Comparison of ENCODE assay signal across 8 mouse cellular contexts in genomic region chr19:5456922-5457745, GRCm38 (mm10). TPM values are rescaled to one million over a fixed set of nuclear protein-coding genes. Genes with fewer than 3 reads are reported as not detected.
A peak's percentile ranks its signal among the peaks of the same experiment; 100 is the strongest.
DNase-seq lines count a peak whose midpoint lies in the region; ATAC-seq lines count a peak whose summit lies in the region.

No protein-coding gene starts in this region.

- peak; percentile 74 for ATAC-seq in frontal cortex, adult (ENCODE audit: low TSS enrichment)
- peak; percentile 93 for ATAC-seq in hindbrain, embryonic 11.5 days (ENCODE audit: low FRiP score)

- H3K4me1 ChIP-seq in hindbrain, embryonic 11.5 days (replicated peaks; ENCODE audit: control insufficient read depth, insufficient read depth, low read length) = peaks cover 14% of the 10 kb centered on the region

- peak; percentile 76 for DNase-seq in MEL-GATA-1-ER (ENCODE audit: extremely low read depth, low read depth)
- DNase-seq in cerebellum, adult 8-10 months = peak; percentile 97
- DNase-seq in hindbrain, embryonic 11.5 days (ENCODE audit: low spot score) = peak; percentile 97
- peak; percentile 93 to 97 for DNase-seq in layer of hippocampus, postnatal 10 days (ENCODE audit: low spot score in 2 of 2)
- peak; percentile 97 for DNase-seq in lung, postnatal 10 days
- DNase-seq in ovary, postnatal 36 days (ENCODE audit: low spot score) = peak; percentile 93
- DNase-seq in thymus, postnatal 25 days = peak; percentile 96

- no peaks in the 10 kb centered on the region for H3K9me3 ChIP-seq in hindbrain, embryonic 11.5 days (ENCODE audit: control insufficient read depth, low read length)

- H3K9ac ChIP-seq in hindbrain, embryonic 11.5 days (ENCODE audit: low read depth, low read length) = peak overlapping the region; percentile 85

- H3K27ac ChIP-seq in hindbrain, embryonic 11.5 days (ENCODE audit: low read depth, low read length) = peak overlapping the region; percentile 89

- under 1% methylated on average over 70 of the region's 70 CpGs for WGBS in hindbrain, embryonic 11.5 days

- no peaks in the 10 kb centered on the region for H3K36me3 ChIP-seq in hindbrain, embryonic 11.5 days (ENCODE audit: control insufficient read depth, insufficient read depth, low read length)

- H3K4me3 ChIP-seq in hindbrain, embryonic 11.5 days (ENCODE audit: low read depth, low read length) = peak overlapping the region; percentile 73

- peak overlapping the region; percentile 99 for H3K4me2 ChIP-seq in hindbrain, embryonic 11.5 days (replicated peaks; ENCODE audit: low read depth, low read length)

- H3K27me3 ChIP-seq in hindbrain, embryonic 11.5 days (ENCODE audit: control insufficient read depth, insufficient read depth, low read length) = no peaks in the 10 kb centered on the region; the same call in 1 of the 2 replicates

RNA-seq across cellular contexts. Expression of gene Ccdc85b, which starts 0.6 kb away (rescaled TPM):
- polyA plus RNA-seq in hindbrain, embryonic 11.5 days (2014; fragmentation: Nextera tagmentation; extraction: Ambion mirVana) = 6.6 and 6.9 TPM in 2 replicates
- 10 to 100 TPM; 26.4 to 32.9 TPM for total RNA-seq in layer of hippocampus, postnatal 10 days (2021)

RNA-seq across cellular contexts. Expression of gene Fibp, which starts 3.3 kb away (rescaled TPM):
- polyA plus RNA-seq in hindbrain, embryonic 11.5 days (2014; fragmentation: Nextera tagmentation; extraction: Ambion mirVana) = 103 and 119 TPM in 2 replicates
- 100 to 1,000 TPM in 1 of 2 experiments, 10 to 100 TPM in 1; 83.7 to 108 TPM for total RNA-seq in layer of hippocampus, postnatal 10 days (2021)

RNA-seq across cellular contexts. Expression of gene Fosl1, which starts 9.8 kb away (rescaled TPM):
- polyA plus RNA-seq in hindbrain, embryonic 11.5 days (2014; fragmentation: Nextera tagmentation; extraction: Ambion mirVana) = 0.13 TPM in 1 of 2 replicates, not detected in the other
- not detected for total RNA-seq in layer of hippocampus, postnatal 10 days (2021)

RNA-seq across cellular contexts. Expression of gene Ctsw, which starts 11.2 kb away (rescaled TPM):
- 3.0 and 4.7 TPM in 2 replicates for polyA plus RNA-seq in hindbrain, embryonic 11.5 days (2014; fragmentation: Nextera tagmentation; extraction: Ambion mirVana)
- 1 to 10 TPM; 2.6 to 2.9 TPM for total RNA-seq in layer of hippocampus, postnatal 10 days (2021)

RNA-seq across cellular contexts. Expression of gene Efemp2, which starts 16.6 kb away (rescaled TPM):
- 51.2 and 55.7 TPM in 2 replicates for polyA plus RNA-seq in hindbrain, embryonic 11.5 days (2014; fragmentation: Nextera tagmentation; extraction: Ambion mirVana)
- total RNA-seq in layer of hippocampus, postnatal 10 days (2021) = 10 to 100 TPM; 18.4 to 19.6 TPM

Comparison
In these comparisons a context has a peak if more than half of its experiments do, and no peak if none do; other contexts are left out.
1. Peak in every context shown above with its lines: DNase-seq, ATAC-seq, H3K4me3 ChIP-seq and H3K27ac ChIP-seq.